Mouse (Mus musculus) kidney, adult 2 months (tissue): ENCODE results near the gene Ccdc191. TPM values are rescaled to one million over a fixed set of nuclear protein-coding genes. Genes with fewer than 3 reads are reported as not detected.

Experiments used
- DNase-seq: peaks from one replicate; pipeline ENCODE4 v3.0.0; 2021
- H3K27ac ChIP-seq: fragments of 200-500 bp; 2 replicates; pipeline ENCODE4 v1.5.1; 2012; ENCODE audit warnings: low read depth, low read length, control low read depth, inconsistent platforms; ENCODE audit not compliant: insufficient read depth
- H3K27me3 ChIP-seq: fragments of 200-500 bp; replicated peaks from 2 replicates; pipeline ENCODE4 v1.6.1; 2012; ENCODE audit warnings: mild to moderate bottlenecking, moderate library complexity, low read length, inconsistent platforms; ENCODE audit not compliant: control insufficient read depth, insufficient read depth
- H3K36me3 ChIP-seq: fragments of 200-500 bp; 2 replicates; pipeline ENCODE4 v1.6.1; 2012; ENCODE audit warnings: mild to moderate bottlenecking, moderate library complexity, low read length, inconsistent platforms; ENCODE audit not compliant: control insufficient read depth, insufficient read depth
- H3K4me1 ChIP-seq: fragments of 200-500 bp; 2 replicates; pipeline ENCODE4 v1.6.1; 2011; ENCODE audit warnings: low read length; ENCODE audit not compliant: control insufficient read depth, insufficient read depth
- H3K4me3 ChIP-seq: fragments of 200-500 bp; 2 replicates; pipeline ENCODE4 v1.5.1; 2011; ENCODE audit warnings: mild to moderate bottlenecking, low read depth, low read length, control low read depth; ENCODE audit not compliant: insufficient read depth
- CTCF ChIP-seq: fragments of 200-500 bp; conservative IDR thresholded peaks from 2 replicates; pipeline ENCODE4 v1.5.1; 2011; ENCODE audit warnings: low read depth, mild to moderate bottlenecking, control low read depth, low read length, moderate library complexity, mixed read lengths; ENCODE audit not compliant: insufficient read depth, insufficient read length
- POLR2A ChIP-seq: fragments of 200-500 bp; IDR thresholded peaks from one replicate; pipeline ENCODE4 v1.6.1; 2011; ENCODE audit warnings: low read depth, low read length, control low read depth
- whole genome bisulfite sequencing: fragments of 180-500 bp; shearing (Covaris S2); methylation state at CpG from one replicate; pipeline ENCODE4 v1.1.7; 2018; 5-methylcytosine and 5-hydroxymethylcytosine counted together
- polyA plus RNA-seq: library from polyadenylated mRNA; depleted of rRNA; stranded (reverse); fragments of >200 nt; gene quantifications from 2 replicates; pipeline ENCODE4 v1.2.3, GENCODE M21; 2012

Gene Ccdc191
- polyA plus RNA-seq, 1 experiment, result 2.8 TPM

- Histone ChIP-seq H3K4me3 (no peak overlapping the region), H3K4me1 (no peaks in the 10 kb centered on the region), H3K27me3 (no peaks in the 10 kb centered on the region), H3K27ac (no peak overlapping the region), H3K36me3 (no peaks in the 10 kb centered on the region)
- TF ChIP-seq POLR2A, result no peak
- no peak for TF ChIP-seq CTCF
- no peak for DNase-seq
Observed at GRCm38 (mm10) chr16:43930577-43930976, 41.0 kb downstream of the Ccdc191 start.

GRCm38 (mm10) chr16:43931502-43931901, 41.9 kb downstream of the Ccdc191 start:
- Histone ChIP-seq H3K36me3 (no peaks in the 10 kb centered on the region), H3K4me3 (no peak overlapping the region), H3K27me3 (no peaks in the 10 kb centered on the region), H3K27ac (no peak overlapping the region), H3K4me1 (no peaks in the 10 kb centered on the region)
- DNase-seq, result no peak
- TF ChIP-seq CTCF (no peak), POLR2A (no peak)
- WGBS, result 64% methylated on average over 3 of the region's 3 CpGs

GRCm38 (mm10) chr16:43932319-43932718, 42.7 kb downstream of the Ccdc191 start:
- 85% methylated on average over 7 of the region's 7 CpGs for WGBS
- no peak overlapping the region for H3K27ac ChIP-seq
- no peak for TF ChIP-seq POLR2A
- no peak for TF ChIP-seq CTCF
- no peaks in the 10 kb centered on the region for H3K4me1 ChIP-seq
- no peak overlapping the region for H3K4me3 ChIP-seq
- DNase-seq, result no peak
- H3K36me3 ChIP-seq, result no peaks in the 10 kb centered on the region
- H3K27me3 ChIP-seq, result no peaks in the 10 kb centered on the region

GRCm38 (mm10) chr16:43933041-43933440, 43.4 kb downstream of the Ccdc191 start:
- no peaks in the 10 kb centered on the region for H3K4me1 ChIP-seq
- H3K36me3 ChIP-seq, result no peaks in the 10 kb centered on the region
- no peak overlapping the region for H3K4me3 ChIP-seq
- H3K27me3 ChIP-seq, result no peaks in the 10 kb centered on the region
- no peak for DNase-seq
- TF ChIP-seq CTCF (no peak), POLR2A (no peak)
- no peak overlapping the region for H3K27ac ChIP-seq
- WGBS, result 91% methylated on average over 6 of the region's 6 CpGs

- TF ChIP-seq POLR2A (no peak), CTCF (no peak)
- Histone ChIP-seq H3K27me3 (no peaks in the 10 kb centered on the region), H3K36me3 (no peaks in the 10 kb centered on the region), H3K4me3 (no peak overlapping the region), H3K27ac (no peak overlapping the region), H3K4me1 (no peaks in the 10 kb centered on the region)
- 92% methylated on average over 8 of the region's 8 CpGs for WGBS
- no peak for DNase-seq
Observed at GRCm38 (mm10) chr16:43934856-43935255, 45.3 kb downstream of the Ccdc191 start.

GRCm38 (mm10) chr16:43935367-43935766, 45.8 kb downstream of the Ccdc191 start:
- no peak overlapping the region for H3K27ac ChIP-seq
- WGBS, result 62% methylated on average over 3 of the region's 3 CpGs
- TF ChIP-seq POLR2A (no peak), CTCF (no peak)
- no peaks in the 10 kb centered on the region for H3K36me3 ChIP-seq
- H3K27me3 ChIP-seq, result no peaks in the 10 kb centered on the region
- DNase-seq, result peak; percentile 8
- H3K4me1 ChIP-seq, result no peaks in the 10 kb centered on the region
- H3K4me3 ChIP-seq, result no peak overlapping the region

GRCm38 (mm10) chr16:43935892-43936291, 46.3 kb downstream of the Ccdc191 start:
- no peak for DNase-seq
- WGBS, result 76% methylated on average over 3 of the region's 3 CpGs
- Histone ChIP-seq H3K27me3 (no peaks in the 10 kb centered on the region), H3K4me1 (no peaks in the 10 kb centered on the region), H3K4me3 (no peak overlapping the region), H3K27ac (no peak overlapping the region), H3K36me3 (no peaks in the 10 kb centered on the region)
- TF ChIP-seq POLR2A, result no peak
- no peak for TF ChIP-seq CTCF

GRCm38 (mm10) chr16:43940846-43941245, 51.2 kb downstream of the Ccdc191 start:
- Histone ChIP-seq H3K36me3 (no peaks in the 10 kb centered on the region), H3K4me1 (no peaks in the 10 kb centered on the region), H3K27me3 (no peaks in the 10 kb centered on the region), H3K4me3 (no peak overlapping the region), H3K27ac (no peak overlapping the region)
- TF ChIP-seq CTCF (no peak), POLR2A (no peak)
- DNase-seq, result no peak
- WGBS, result 95% methylated on average over 4 of the region's 4 CpGs
